Mouse (Mus musculus) brain, embryonic 14.5 days (tissue): ENCODE measurements around the gene Eml4. TPM values are rescaled to one million over a fixed set of nuclear protein-coding genes. Genes with fewer than 3 reads are reported as not detected.

Experiments used
- DNase-seq: peaks from one replicate; pipeline ENCODE4 v3.0.0-alpha.2; 2011; ENCODE audit warnings: low read depth
- CTCF ChIP-seq: fragments of 200-500 bp; IDR thresholded peaks from 2 replicates; pipeline ENCODE4 v1.5.1; 2012; ENCODE audit warnings: inconsistent platforms, mild to moderate bottlenecking, moderate library complexity, borderline replicate concordance; ENCODE audit not compliant: insufficient read depth, insufficient read length; ENCODE audit errors: extremely low read depth
- POLR2A ChIP-seq: fragments of 200-500 bp; IDR thresholded peaks from 2 replicates; pipeline ENCODE4 v1.6.1; 2012; ENCODE audit warnings: mild to moderate bottlenecking, inconsistent platforms, borderline replicate concordance; ENCODE audit not compliant: poor library complexity, insufficient read depth, insufficient read length, severe bottlenecking; ENCODE audit errors: extremely low read depth
- polyA plus RNA-seq: library from polyadenylated mRNA; depleted of rRNA; stranded (reverse); fragments of >200 nt; gene quantifications from 2 replicates; pipeline ENCODE4 v1.2.3, GENCODE M21; 2012

The Eml4 gene
- polyA plus RNA-seq, 1 experiment: 56.1 TPM

DNA sequence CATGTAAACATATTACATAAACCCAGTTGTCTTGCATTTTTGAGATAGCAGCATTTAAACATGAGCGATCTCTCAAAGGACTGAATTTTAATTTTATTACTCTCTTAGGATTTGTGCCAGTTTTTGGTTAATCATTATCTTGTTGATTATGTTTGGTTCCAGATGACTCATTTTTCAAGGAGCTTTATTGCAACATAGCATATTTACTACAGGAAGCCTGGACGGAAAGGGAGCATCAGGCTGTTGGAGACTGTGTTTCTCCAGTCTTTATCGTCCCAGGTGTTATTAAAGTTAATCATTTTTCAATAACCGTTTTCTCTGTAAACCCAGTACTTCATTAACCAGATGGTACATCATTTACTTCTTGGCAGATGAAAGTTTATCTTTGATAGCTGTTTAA, 26.1 kb downstream of the Eml4 start:
- DNase-seq: no peak
- TF ChIP-seq POLR2A (no peak), CTCF (no peak)

DNA sequence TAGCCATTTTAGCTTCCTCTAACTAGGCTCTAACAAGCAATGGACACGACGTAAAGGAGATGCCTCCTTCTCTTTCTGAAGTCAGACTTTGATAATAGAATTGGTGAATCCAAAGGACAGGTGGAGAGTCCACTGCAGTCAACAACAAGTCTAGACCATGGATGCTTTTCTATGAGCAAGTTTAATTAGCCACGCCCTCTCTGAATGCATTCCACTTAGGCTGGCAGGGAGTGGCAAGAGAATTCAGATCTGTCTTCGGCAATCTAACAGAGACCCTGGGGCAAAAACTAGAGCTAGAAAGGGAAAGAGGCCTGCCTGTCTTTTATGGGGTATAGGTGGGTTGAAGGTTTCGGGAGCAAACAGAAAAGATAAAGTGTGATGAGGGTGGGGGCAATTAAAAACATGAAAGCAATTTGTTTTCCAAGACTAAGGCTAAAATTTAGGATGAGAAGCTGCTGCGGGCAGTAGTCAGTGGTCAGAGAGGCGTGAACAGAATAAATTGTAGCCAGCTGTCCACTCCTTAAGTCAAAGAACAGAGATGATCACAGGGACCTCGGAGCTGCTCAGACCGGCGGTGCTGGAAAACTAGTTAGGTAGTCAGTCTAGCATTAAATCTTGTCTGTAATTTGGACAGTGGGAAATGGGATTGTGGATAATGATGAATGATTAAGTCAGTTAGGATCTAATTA, 27.2 kb downstream of the Eml4 start:
- no peak for DNase-seq
- no peak for TF ChIP-seq CTCF
- no peak for TF ChIP-seq POLR2A

DNA sequence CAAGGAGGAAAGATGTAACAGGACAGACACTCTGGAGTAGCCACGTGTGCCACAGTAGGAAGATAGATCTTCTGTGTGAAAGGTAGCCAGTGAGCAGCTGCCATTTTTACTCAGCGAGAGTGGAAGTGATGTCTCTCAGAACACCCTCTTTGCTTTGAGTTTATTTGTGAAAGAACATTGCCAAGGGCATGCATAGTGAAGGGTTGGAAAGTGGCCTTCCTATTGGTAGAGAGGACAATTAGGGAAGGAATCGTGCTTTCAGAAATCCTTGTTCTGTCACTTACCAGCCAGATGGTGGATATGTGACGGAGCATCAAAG, 27.7 kb downstream of the Eml4 start:
- DNase-seq: peak; percentile 82
- TF ChIP-seq POLR2A (no peak), CTCF (no peak)

DNA sequence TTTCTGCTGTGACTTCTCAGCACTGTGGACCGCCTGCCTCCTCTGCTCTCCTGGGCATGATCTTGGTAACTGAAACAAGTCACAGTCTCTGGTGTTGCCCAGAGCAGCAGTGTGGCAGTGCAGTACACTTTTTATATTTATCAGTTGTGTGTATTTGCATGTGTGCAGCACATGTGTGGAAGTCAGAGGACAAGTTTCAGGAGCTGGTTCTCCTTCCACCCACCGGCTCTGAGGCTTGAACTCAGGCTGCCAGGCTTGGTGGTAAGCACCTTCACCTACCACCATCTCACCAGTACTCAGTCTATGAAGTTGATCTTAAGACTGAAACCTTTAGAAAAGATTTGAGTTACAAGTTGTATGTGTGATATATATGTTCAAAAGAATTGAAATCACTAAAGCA, 28.6 kb downstream of the Eml4 start:
- TF ChIP-seq CTCF (no peak), POLR2A (no peak)
- DNase-seq: no peak

DNA sequence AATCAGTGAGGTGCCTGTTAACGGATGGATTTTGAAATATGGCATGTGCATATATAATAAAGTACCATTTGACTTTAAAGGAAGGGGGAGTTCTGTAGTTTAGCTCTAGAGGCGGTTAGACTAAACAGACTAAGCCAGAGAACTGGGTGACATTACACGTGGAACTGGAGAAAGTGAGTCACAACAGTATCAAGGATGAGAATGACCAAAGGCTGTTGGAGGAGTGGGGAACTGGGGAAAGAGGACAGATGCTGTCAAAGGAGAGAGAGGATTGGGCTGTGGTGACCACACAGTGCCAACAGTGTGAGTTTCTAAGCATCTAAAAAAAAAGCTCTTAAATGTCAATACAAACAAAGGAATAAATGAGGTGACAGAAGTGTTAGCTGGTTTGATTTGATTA, 29.1 kb downstream of the Eml4 start:
- no peak for TF ChIP-seq CTCF
- TF ChIP-seq POLR2A: no peak

DNA sequence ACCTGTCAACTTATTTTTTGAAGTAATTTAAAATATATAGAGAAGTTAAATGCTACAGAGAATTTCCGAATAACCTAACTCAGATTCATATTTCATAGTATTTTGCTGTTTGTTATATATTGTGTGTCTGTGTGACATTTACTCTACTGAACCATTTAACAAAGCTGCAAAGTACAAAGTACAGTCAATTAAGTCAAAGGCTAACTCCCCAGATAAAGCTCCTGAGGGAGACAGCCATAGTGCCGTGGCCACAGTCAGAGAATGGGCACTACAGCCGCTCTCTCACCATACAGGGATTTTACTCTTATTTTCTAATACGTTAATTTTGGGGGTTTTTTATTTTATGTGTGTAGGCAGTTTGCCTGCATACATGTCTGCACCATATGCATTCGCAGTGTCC, 32.0 kb downstream of the Eml4 start:
- no peak for DNase-seq
- TF ChIP-seq CTCF: no peak
- TF ChIP-seq POLR2A: no peak

More for the DNA sequence above, 29.1 kb downstream of the Eml4 start:
- no peak for DNase-seq

DNA sequence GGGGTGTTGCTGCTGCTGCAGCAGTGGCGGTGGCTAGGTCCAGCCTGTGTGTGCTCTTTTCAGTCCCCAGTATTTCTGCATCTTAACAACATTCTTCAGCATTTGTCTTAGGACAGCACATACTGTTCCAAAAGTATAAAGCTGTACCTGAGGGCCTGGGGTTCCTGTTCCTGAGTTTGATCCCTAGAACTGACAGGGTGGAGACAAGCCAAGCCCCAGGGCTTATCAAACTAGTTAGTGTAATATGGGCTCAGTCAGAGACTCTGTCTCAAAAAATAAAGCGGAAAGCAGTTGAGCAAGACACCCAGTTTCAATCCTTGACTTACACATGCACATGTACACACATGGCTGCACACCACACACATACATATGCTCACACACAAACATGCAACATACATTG, 34.2 kb downstream of the Eml4 start:
- no peak for TF ChIP-seq POLR2A
- no peak for DNase-seq

DNA sequence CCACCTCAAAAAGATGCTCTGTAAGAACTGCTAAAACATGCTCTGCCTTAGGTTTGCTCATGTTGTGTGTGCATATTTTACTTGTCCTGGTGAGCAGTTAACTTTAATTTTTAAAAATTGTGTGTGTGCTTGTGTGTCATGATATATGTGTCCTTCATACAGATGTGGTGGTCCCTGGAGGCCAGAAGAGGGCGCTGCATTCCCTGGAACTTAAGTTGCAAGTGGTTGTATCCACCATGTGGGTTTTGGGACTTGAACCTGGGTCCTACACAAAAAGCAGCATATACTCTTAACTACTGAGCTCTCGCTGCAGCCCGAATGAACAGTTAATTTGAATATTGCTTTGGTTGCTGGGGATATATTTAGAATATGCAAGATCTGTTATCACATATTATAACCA, 36.4 kb downstream of the Eml4 start:
- DNase-seq: no peak
- no peak for TF ChIP-seq POLR2A
- TF ChIP-seq CTCF: no peak

DNA sequence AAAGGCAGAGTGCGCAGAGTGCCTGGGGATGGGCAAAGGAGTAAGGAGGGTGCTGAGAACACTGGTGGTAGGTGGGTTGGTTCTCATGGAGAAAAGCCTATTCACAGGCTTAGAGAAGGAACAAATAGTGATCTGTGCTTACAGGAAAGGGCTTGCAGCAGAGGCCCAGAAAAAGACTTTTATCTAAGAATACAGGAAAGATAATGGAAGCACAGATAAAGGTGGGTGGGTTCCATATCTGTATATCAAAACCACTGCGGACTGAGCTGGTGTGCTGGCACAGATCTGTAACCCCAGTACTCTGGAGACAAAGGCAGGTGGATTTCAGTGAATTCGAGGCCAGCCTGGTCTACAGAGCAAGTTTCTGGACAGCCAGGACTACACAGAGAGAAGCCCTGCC, 43.3 kb downstream of the Eml4 start:
- TF ChIP-seq POLR2A (no peak), CTCF (no peak)
- no peak for DNase-seq

DNA sequence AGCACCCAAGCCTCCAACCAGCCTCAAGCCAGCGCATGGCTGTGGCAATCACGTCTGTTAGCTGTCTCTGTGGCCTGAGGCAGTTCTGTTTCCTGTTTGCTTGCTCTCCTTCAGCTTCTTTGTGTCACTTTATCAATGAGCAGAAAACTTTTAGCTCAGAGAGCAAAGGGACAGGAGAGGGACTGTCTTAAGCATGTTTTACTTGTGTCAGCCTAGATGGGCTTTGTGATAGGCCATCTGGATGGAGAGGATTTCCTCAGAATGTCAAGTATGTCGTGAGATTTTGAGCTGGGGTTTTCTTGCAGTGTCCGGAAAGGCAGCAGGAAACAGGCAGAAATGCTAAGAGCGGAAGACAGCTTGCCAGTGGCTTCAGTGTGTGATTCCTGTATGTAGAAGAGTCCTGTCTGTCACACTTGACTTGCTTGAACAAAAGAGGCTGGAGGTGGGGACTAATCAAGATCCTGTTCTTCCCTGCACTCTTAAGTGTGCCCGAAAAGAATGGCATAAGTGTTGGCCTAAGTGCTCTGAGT, 46.9 kb downstream of the Eml4 start:
- peak; percentile 27 for DNase-seq
- TF ChIP-seq POLR2A (no peak), CTCF (no peak)

DNA sequence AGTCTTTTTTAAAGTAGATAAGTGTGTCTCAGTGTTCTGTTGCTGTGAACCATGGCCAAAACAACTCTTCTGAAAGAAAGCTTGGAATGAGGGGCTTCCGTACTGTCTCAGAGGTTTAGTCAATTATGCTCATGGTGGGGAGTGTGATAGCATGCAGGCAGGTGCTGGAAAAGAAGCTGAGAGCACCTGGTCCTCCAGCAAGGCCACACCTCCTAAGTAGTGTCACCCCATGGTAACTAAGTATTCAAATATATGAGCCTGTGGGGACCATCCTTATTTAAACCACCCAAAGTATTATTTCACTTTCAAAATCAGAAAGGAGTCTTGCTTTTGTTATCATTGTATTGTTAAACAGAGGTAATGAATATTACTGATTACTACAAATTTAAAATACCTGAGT, 48.0 kb downstream of the Eml4 start:
- DNase-seq: no peak
- TF ChIP-seq POLR2A (no peak), CTCF (no peak)

DNA sequence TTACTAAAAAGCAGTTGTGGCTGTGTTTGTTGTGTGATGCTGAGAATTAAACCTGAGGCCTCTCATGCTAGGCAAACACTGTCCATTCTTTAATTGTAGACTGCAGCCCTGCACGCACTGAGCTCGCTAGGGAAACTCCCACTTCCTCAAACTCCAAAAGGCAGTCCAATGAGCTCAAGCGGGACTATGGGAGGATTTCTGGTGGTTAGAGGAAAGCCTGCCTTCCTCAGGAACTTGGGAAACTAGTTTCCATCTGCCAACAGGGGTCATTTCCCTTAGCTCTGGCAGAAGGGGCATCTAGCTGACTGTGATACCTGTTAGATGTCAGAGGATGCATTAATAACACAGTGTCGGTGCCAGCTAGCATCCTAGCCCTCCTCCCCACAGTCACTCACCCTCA, 79.9 kb downstream of the Eml4 start:
- TF ChIP-seq CTCF: no peak
- TF ChIP-seq POLR2A: no peak
- no peak for DNase-seq
